Mouse (Mus musculus) liver, postnatal 0 days (tissue): Measurements from ENCODE around the gene Elmod1.

Experiments used
- CTCF ChIP-seq: sonication (generic); IDR thresholded peaks from 2 replicates; pipeline ENCODE4 v1.5.1; 2016; ENCODE audit warnings: antibody characterized with exemption, low read depth
- EP300 ChIP-seq: IDR thresholded peaks from 2 replicates; pipeline ENCODE4 v1.6.1; 2016; ENCODE audit warnings: antibody characterized with exemption, low read depth, mild to moderate bottlenecking

DNA sequence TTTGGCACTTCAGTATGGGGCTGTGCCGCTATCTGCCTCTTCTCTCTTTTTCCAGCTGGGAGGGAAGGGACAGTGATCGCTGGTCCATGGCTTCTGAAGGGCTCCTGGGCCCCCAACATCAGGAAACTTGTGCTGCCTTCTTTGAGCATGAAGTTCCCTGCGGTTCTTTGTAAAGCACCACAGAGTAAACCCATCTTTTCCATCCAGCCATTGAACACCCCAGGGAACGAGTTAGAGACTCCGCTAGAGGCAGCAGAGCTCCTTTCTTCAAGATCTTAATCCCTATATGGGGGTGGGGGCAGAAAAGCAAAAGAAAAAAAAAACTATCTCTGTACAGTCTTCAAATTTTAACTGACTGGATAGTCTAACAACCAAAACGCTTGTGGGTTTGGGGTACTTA lies 20.2 kb downstream of the Elmod1 start:
- TF ChIP-seq CTCF (no peak), EP300 (no peak)
